Mouse (Mus musculus): ENCODE data around the gene Sf3b1.

- TF ChIP-seq POLR2A (IDR thresholded peaks at IDR 0.05; ENCODE audit: borderline replicate concordance, low read depth, low read length) (no peak), CTCF (IDR thresholded peaks at IDR 0.05; ENCODE audit: low read depth, low read length) (no peak)
Observed at GRCm38 (mm10) chr1:55021907-55022306, 5.4 kb downstream of the Sf3b1 start.

Measured in bone marrow macrophage, adult 2 months (primary cell).